8 mouse cellular contexts compared by ENCODE assay signal in the genomic region with DNA sequence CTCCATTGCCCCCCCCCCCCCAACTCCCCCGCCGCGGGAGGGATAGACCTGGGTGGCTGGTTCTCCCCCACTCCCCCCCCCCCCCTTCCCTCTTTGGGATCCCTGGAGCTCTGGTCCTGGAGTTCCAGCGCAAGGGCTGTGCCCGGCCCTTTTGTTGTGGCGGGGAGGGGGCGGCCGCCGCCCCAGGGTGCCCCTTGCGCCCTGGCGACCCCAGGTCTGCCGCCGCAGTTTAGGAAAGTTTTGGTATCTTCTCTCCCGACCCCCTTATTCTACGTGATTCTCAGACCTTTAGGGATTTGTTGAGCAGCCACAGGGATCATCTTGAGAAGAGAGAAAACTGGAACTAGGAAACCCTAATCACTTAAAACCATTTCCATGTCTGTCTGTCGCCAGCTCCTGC. TPM values are rescaled to one million over a fixed set of nuclear protein-coding genes. Genes with fewer than 3 reads are reported as not detected.
A peak's percentile ranks its signal among the peaks of the same experiment; 100 is the strongest.
DNase-seq lines count a peak whose midpoint lies in the region; ATAC-seq and TF ChIP-seq lines count a peak whose summit lies in the region.

No protein-coding gene starts in this region.

- H3K4me2 ChIP-seq in stomach, embryonic 15.5 days, result peak overlapping the region; percentile 75

- peaks cover 9% of the 10 kb centered on the region for H3K27me3 ChIP-seq in thymus, adult 2 months (ENCODE audit: control insufficient read depth, insufficient read depth, low read length)
- no peaks in the 10 kb centered on the region for H3K27me3 ChIP-seq in limb, embryonic 10.5 days (ENCODE audit: low read depth, poor library complexity, severe bottlenecking)
- no peaks in the 10 kb centered on the region for H3K27me3 ChIP-seq in stomach, embryonic 15.5 days (replicated peaks)

- peak overlapping the region; percentile 71 for H3K9ac ChIP-seq in stomach, embryonic 15.5 days

- H3K36me3 ChIP-seq in thymus, adult 2 months (ENCODE audit: control insufficient read depth, insufficient read depth, low read length), result no peaks in the 10 kb centered on the region
- no peaks in the 10 kb centered on the region for H3K36me3 ChIP-seq in limb, embryonic 10.5 days
- H3K36me3 ChIP-seq in stomach, embryonic 15.5 days, result no peaks in the 10 kb centered on the region

- WGBS in thymus, adult 2 months, result 2% methylated on average over 13 of the region's 16 CpGs
- WGBS in limb, embryonic 10.5 days, result 0% methylated on average over 14 of the region's 16 CpGs
- WGBS in stomach, embryonic 15.5 days, result 0% methylated on average over 14 of the region's 16 CpGs

- TF ChIP-seq CTCF in thymus, adult 2 months (IDR thresholded peaks at IDR 0.05; ENCODE audit: borderline replicate concordance, control insufficient read depth, extremely low read depth, insufficient read depth, low read length, poor library complexity), result no peak

- no peaks in the 10 kb centered on the region; the same call in 1 of the 2 replicates for H3K4me1 ChIP-seq in thymus, adult 2 months (replicated peaks; ENCODE audit: control insufficient read depth, insufficient read depth, low read length)
- peaks cover 6% of the 10 kb centered on the region for H3K4me1 ChIP-seq in limb, embryonic 10.5 days
- H3K4me1 ChIP-seq in stomach, embryonic 15.5 days, result no peaks in the 10 kb centered on the region; the same call in 1 of the 2 replicates

- DNase-seq in frontal cortex, postnatal 25 days (ENCODE audit: low spot score in 2 of 2), result no peak
- DNase-seq in thymus, adult 2 months, result no peak
- no peak for DNase-seq in thymus, adult 18-20 months
- no peak for DNase-seq in limb, embryonic 10.5 days (ENCODE audit: low spot score)
- DNase-seq in gastrocnemius, postnatal 25 days, result no peak
- no peak for DNase-seq in layer of hippocampus, postnatal 10 days (ENCODE audit: low spot score in 2 of 2)

- H3K27ac ChIP-seq in thymus, adult 2 months (ENCODE audit: control insufficient read depth, insufficient read depth, low read length), result no peak overlapping the region
- peak overlapping the region; percentile 97 for H3K27ac ChIP-seq in limb, embryonic 10.5 days
- peak overlapping the region; percentile 83; the same call in 1 of the 2 replicates for H3K27ac ChIP-seq in stomach, embryonic 15.5 days

- H3K4me3 ChIP-seq in thymus, adult 2 months (ENCODE audit: control insufficient read depth, insufficient read depth, low read length), result peak overlapping the region; percentile 51
- peak overlapping the region; percentile 80 for H3K4me3 ChIP-seq in limb, embryonic 10.5 days
- H3K4me3 ChIP-seq in stomach, embryonic 15.5 days (replicated peaks), result peak overlapping the region; percentile 92

- no peaks in the 10 kb centered on the region for H3K9me3 ChIP-seq in limb, embryonic 10.5 days (replicated peaks)
- H3K9me3 ChIP-seq in stomach, embryonic 15.5 days, result no peaks in the 10 kb centered on the region

- ATAC-seq in frontal cortex, adult (ENCODE audit: low TSS enrichment), result 0 out of 2 replicates have a peak, but pooled peaks have one; percentile 6
- 0 out of 2 replicates have a peak, but pooled peaks have one; percentile 1 for ATAC-seq in stomach, embryonic 15.5 days (ENCODE audit: insufficient read depth, low FRiP score, low read depth)

- no peak for TF ChIP-seq POLR2A in thymus, adult 2 months (IDR thresholded peaks at IDR 0.05; ENCODE audit: control insufficient read depth, extremely low read depth, insufficient read depth, low read length, poor library complexity)

RNA-seq across cellular contexts. Expression of a gene that starts 4.9 kb away (rescaled TPM):
- 2.3 and 2.7 TPM in 2 replicates for polyA plus RNA-seq in thymus, adult 2 months (2012; rRNA removed)
- polyA plus RNA-seq in limb, embryonic 10.5 days (2016; fragmentation: Nextera tagmentation; extraction: Ambion mirVana), result 35.8 and 40.7 TPM in 2 replicates
- 26.7 and 29.1 TPM in 2 replicates for polyA plus RNA-seq in stomach, embryonic 15.5 days (2015; fragmentation: Nextera tagmentation; extraction: Ambion mirVana)
- total RNA-seq in gastrocnemius, postnatal 25 days (2021), result 1 to 10 TPM; 3.9 to 4.7 TPM
- 10 to 100 TPM; 56.6 to 59.2 TPM for total RNA-seq in layer of hippocampus, postnatal 10 days (2021)
